Mouse (Mus musculus) liver, embryonic 14.5 days (tissue): ENCODE measurements around the gene Cpt1b. TPM values are rescaled to one million over a fixed set of nuclear protein-coding genes. Genes with fewer than 3 reads are reported as not detected.
"Not testable (repeated sequence)": the region's sequence is repeated elsewhere in the genome, so short reads cannot be mapped to it uniquely, and the experiment has no call there.

ENCODE experiments used
- ATAC-seq: fragments of 200-750 bp; cut with Nextera tagmentation; 2 replicates; pipeline ENCODE4 v1.8.0; 2017; ENCODE audit warnings: moderate number of reproducible peaks, mild to moderate bottlenecking, moderate library complexity; ENCODE audit not compliant: insufficient read depth
- DNase-seq, 3 experiments: peaks; one replicate each; pipeline ENCODE4 v3.0.0-alpha.2; 2012 to 2013; ENCODE audit warnings: low read depth in 3 of 3, low spot score in 3 of 3
- H3K27ac ChIP-seq: fragments of 300-500 bp; sonication (generic); 2 replicates; pipeline ENCODE4 v1.5.1; 2014; ENCODE audit warnings: moderate library complexity, mild to moderate bottlenecking, control low read depth, inconsistent platforms
- H3K27me3 ChIP-seq: fragments of 300-500 bp; sonication (generic); 2 replicates; pipeline ENCODE4 v1.6.1; 2014; ENCODE audit warnings: mild to moderate bottlenecking, low read length, moderate library complexity; ENCODE audit not compliant: control insufficient read depth, insufficient read depth
- H3K36me3 ChIP-seq: fragments of 300-500 bp; sonication (generic); replicated peaks from 2 replicates; pipeline ENCODE4 v1.6.1; 2014; ENCODE audit warnings: low read depth; ENCODE audit not compliant: control insufficient read depth, insufficient read depth
- H3K4me1 ChIP-seq, 2 experiments: fragments of 200-500 bp in 1 of 2; fragments of 300-500 bp in 1 of 2; sonication (generic) in 1 of 2; replicated peaks; 2 replicates each; pipeline ENCODE4 v1.6.1; 2012 to 2014; ENCODE audit warnings: antibody characterized with exemption in 1 of 2, inconsistent platforms in 1 of 2, low read length in 1 of 2; ENCODE audit not compliant: control insufficient read depth in 2 of 2, insufficient read depth in 2 of 2
- H3K4me2 ChIP-seq: fragments of 300-500 bp; sonication (generic); 2 replicates; pipeline ENCODE4 v1.6.1; 2014; ENCODE audit warnings: low read depth, mild to moderate bottlenecking, control low read depth, moderate library complexity
- H3K4me3 ChIP-seq, 2 experiments: fragments of 200-500 bp in 1 of 2; fragments of 300-500 bp in 1 of 2; sonication (generic) in 1 of 2; 2 replicates each; pipeline ENCODE4 v1.5.1; 2012 to 2014; ENCODE audit warnings: low read depth in 2 of 2, low read length in 2 of 2, mild to moderate bottlenecking in 2 of 2, control low read depth in 1 of 2, inconsistent platforms in 1 of 2, moderate library complexity in 1 of 2; ENCODE audit not compliant: insufficient read depth in 1 of 2
- H3K9ac ChIP-seq: fragments of 300-500 bp; sonication (generic); replicated peaks from 2 replicates; pipeline ENCODE4 v1.6.1; 2014; ENCODE audit warnings: mild to moderate bottlenecking, control low read depth, moderate library complexity
- H3K9me3 ChIP-seq: fragments of 300-500 bp; sonication (generic); 2 replicates; pipeline ENCODE4 v1.6.1; 2016; ENCODE audit warnings: low read length, mixed read lengths; ENCODE audit not compliant: control insufficient read depth
- CTCF ChIP-seq: IDR thresholded peaks from 2 replicates; pipeline ENCODE4 v1.5.1; 2016; ENCODE audit warnings: antibody characterized with exemption, low read depth, control low read depth
- EP300 ChIP-seq: IDR thresholded peaks from 2 replicates; pipeline ENCODE4 v1.6.1; 2016; ENCODE audit warnings: antibody characterized with exemption, low read depth
- WGBS: fragments of 180-500 bp; shearing (Covaris S2); extraction: QIAGEN DNeasy Blood & Tissue Kit; methylation state at CpG from one replicate; pipeline ENCODE4 v1.1.7; 2014; ENCODE audit not compliant: insufficient replicate concordance; 5-methylcytosine and 5-hydroxymethylcytosine counted together
- polyA plus RNA-seq, 2 experiments: library from polyadenylated mRNA; depleted of rRNA in 1 of 2; stranded (reverse) in 1 of 2; unstranded in 1 of 2; fragments of >200 nt; fragmentation: Nextera tagmentation in 1 of 2; extraction: Ambion mirVana in 1 of 2; gene quantifications; 2 replicates each; pipeline versions ENCODE4 v1.2.1 to v1.2.3; 2012 to 2014

The Cpt1b gene
- polyA plus RNA-seq, 2 experiments, result 1.5 to 2.1 TPM

DNA sequence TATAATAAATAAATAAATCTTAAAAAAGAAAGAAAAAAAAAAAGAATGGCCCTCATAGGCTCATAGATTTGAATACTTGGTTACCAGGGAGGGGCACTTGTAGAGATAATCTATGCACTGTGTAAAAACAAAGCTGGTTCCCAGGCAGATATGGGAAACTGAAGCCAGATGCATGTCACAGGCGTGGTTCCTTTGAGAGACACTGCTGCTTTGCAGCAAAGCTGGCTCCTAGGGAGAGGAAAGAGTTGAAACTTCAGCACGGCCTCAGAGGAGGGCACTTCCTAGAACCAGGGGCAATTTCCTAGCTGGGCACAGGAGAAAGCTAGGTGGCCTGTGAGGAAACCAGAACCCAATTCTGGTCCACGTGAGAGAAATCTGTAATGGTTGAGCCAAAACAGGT is 8.5 kb upstream of the Cpt1b start:
- Histone ChIP-seq H3K4me3 (no peak overlapping the region), H3K4me1 (peaks cover 0 to 8% of the 10 kb centered on the region in 2 experiments; a peak in 2 of 4 replicates), H3K27ac (no peak overlapping the region), H3K4me2 (no peak overlapping the region), H3K36me3 (no peaks in the 10 kb centered on the region), H3K9me3 (no peaks in the 10 kb centered on the region), H3K27me3 (no peaks in the 10 kb centered on the region), H3K9ac (no peak overlapping the region)
- no peak for TF ChIP-seq EP300
- no peak for TF ChIP-seq CTCF
- no peak for ATAC-seq
- 43% methylated on average over 3 of the region's 3 CpGs for WGBS
- no peak for DNase-seq

DNA sequence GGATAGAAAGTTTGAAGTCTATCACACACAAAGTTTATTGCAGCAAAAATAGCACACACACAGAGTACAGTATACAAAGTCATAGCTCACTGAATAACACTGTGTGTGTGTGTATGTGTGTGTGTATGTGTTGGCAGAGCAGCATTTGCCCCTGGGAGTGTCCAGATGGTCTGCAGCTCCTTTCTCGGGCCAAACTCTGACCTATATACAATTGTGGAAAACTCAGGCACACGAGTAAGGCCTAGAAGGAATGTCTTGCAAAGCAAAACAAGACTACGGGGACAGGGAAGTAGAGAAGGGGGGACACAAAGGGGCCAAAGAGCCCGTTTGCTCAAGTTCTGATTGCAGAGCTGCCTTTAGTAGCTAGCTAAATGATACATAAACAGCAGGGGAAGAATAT is 7.3 kb upstream of the Cpt1b start:
- H3K27ac ChIP-seq, result no peak overlapping the region
- H3K4me3 ChIP-seq, result no peak overlapping the region
- WGBS, result 68% methylated on average over 4 of the region's 4 CpGs
- H3K9ac ChIP-seq, result no peak overlapping the region
- DNase-seq, result no peak
- no peaks in the 10 kb centered on the region for H3K9me3 ChIP-seq
- H3K36me3 ChIP-seq, result no peaks in the 10 kb centered on the region; the same call in 1 of the 2 replicates
- ATAC-seq, result no peak
- peaks cover 3 to 12% of the 10 kb centered on the region in 2 experiments; a peak in 3 of 4 replicates for H3K4me1 ChIP-seq
- no peak overlapping the region for H3K4me2 ChIP-seq
- no peak for TF ChIP-seq EP300
- TF ChIP-seq CTCF, result no peak
- H3K27me3 ChIP-seq, result no peaks in the 10 kb centered on the region

DNA sequence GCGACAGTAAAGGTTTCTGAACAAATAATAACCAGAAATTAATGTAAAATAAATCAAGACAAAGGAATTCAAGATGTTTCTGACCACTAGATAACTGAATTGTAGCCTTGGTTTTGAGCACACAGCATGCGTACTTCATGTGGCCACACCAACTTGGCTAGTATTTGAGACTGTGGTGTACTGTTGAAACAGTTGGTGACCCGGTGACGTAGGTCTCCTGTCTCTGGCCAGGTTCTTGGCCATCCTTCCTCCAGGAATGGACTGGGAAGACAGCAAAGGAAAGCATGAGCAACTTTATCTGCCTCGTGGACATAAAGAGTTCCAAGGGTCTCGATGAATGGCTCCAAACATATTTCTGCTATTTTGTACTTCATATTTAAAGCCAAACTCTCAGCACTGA is 6.1 kb upstream of the Cpt1b start:
- no peak for ATAC-seq
- no peak overlapping the region for H3K9ac ChIP-seq

DNA sequence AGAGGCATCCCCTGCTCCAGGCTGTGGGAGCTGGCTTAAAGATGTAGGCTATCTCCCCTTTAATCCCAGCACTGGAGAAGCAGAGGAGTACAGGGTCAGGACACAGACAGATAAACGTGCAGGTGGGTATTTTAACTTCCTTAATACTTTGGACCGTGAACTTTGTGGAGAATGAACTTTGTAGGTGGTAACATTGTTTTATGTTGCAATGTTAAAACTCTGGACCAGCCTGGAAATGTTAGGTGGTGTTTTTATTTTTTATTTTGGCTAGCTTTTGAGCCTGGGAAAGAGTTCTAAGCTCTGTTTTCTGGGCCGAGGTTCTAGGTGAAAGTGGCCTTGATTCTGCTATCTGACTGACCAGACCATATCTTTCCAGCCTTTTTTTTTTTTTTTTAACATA is 5.6 kb upstream of the Cpt1b start:
- Histone ChIP-seq H3K4me2 (peak overlapping the region; percentile 97), H3K27me3 (no peaks in the 10 kb centered on the region), H3K4me3 (no peak overlapping the region), H3K9me3 (no peaks in the 10 kb centered on the region), H3K4me1 (peaks cover 3 to 12% of the 10 kb centered on the region in 2 experiments; a peak in 3 of 4 replicates), H3K9ac (no peak overlapping the region; the same call in 1 of the 2 replicates), H3K27ac (no peak overlapping the region), H3K36me3 (no peaks in the 10 kb centered on the region; the same call in 1 of the 2 replicates)
- ATAC-seq (no peak), DNase-seq (no peak)
- no peak for TF ChIP-seq EP300
- no peak for TF ChIP-seq CTCF
- WGBS, result 57% methylated on average over 3 of the region's 3 CpGs

More for the DNA sequence above, 6.1 kb upstream of the Cpt1b start:
- no peak for DNase-seq
- Histone ChIP-seq H3K36me3 (no peaks in the 10 kb centered on the region; the same call in 1 of the 2 replicates), H3K4me2 (no peak overlapping the region), H3K27me3 (no peaks in the 10 kb centered on the region), H3K4me1 (peaks cover 3 to 12% of the 10 kb centered on the region in 2 experiments; a peak in 3 of 4 replicates), H3K9me3 (no peaks in the 10 kb centered on the region), H3K4me3 (no peak overlapping the region), H3K27ac (no peak overlapping the region)
- WGBS, result 80% methylated on average over 6 of the region's 6 CpGs
- no peak for TF ChIP-seq CTCF
- no peak for TF ChIP-seq EP300

DNA sequence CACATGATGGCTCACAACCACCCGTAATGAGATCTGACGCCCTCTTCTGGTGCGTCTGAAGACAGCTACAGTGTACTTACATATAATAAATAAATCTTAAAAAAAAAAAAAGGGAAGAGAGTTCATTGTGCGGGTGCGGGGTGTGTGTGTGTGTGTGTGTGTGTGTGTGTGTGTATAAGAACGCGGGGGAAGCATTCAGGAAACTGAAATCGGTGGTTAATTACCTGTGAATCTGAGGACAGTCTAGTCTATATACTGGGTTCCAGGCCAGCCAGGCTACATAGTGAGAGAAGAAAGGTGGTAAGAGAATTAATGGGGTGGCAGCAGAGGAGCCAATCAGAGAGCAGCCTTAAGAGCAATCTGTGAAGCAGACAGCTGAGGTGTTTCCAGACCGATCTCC is 5.1 kb upstream of the Cpt1b start:
- peaks cover 3 to 15% of the 10 kb centered on the region in 2 experiments; a peak in 3 of 4 replicates for H3K4me1 ChIP-seq
- H3K9ac ChIP-seq, ATAC-seq, H3K36me3 ChIP-seq, H3K27ac ChIP-seq, DNase-seq, H3K9me3 ChIP-seq, H3K27me3 ChIP-seq: not testable (repeated sequence)
- peak overlapping the region; percentile 97 for H3K4me2 ChIP-seq
- H3K4me3 ChIP-seq, result peak overlapping the region; percentile 76 to 84; a peak in 2 of 4 replicates
- 72% methylated on average over 9 of the region's 9 CpGs for WGBS
